Mouse (Mus musculus) embryonic facial prominence, embryonic 12.5 days (tissue): ENCODE results near the gene Cnnm3. TPM values are rescaled to one million over a fixed set of nuclear protein-coding genes. Genes with fewer than 3 reads are reported as not detected.
"Not testable (repeated sequence)": the region's sequence is repeated elsewhere in the genome, so short reads cannot be mapped to it uniquely, and the experiment has no call there.

ENCODE experiments used
- ATAC-seq: fragments of 200-750 bp; cut with Nextera tagmentation; 2 replicates; pipeline ENCODE4 v1.8.0; 2017; ENCODE audit not compliant: insufficient number of reproducible peaks, insufficient read depth, low FRiP score, low TSS enrichment
- H3K27ac ChIP-seq: fragments of 300-500 bp; sonication (generic); 2 replicates; pipeline ENCODE4 v1.5.1; 2016; ENCODE audit warnings: mild to moderate bottlenecking
- H3K27me3 ChIP-seq: fragments of 300-500 bp; sonication (generic); 2 replicates; pipeline ENCODE4 v1.6.1; 2016; ENCODE audit warnings: mild to moderate bottlenecking, moderate library complexity
- H3K36me3 ChIP-seq: fragments of 300-500 bp; sonication (generic); 2 replicates; pipeline ENCODE4 v1.6.1; 2016; ENCODE audit warnings: mild to moderate bottlenecking
- H3K4me1 ChIP-seq: fragments of 300-500 bp; sonication (generic); 2 replicates; pipeline ENCODE4 v1.6.1; 2016
- H3K4me2 ChIP-seq: fragments of 300-500 bp; sonication (generic); replicated peaks from 2 replicates; pipeline ENCODE4 v1.6.1; 2016; ENCODE audit warnings: mild to moderate bottlenecking, moderate library complexity
- H3K4me3 ChIP-seq: fragments of 300-500 bp; sonication (generic); 2 replicates; pipeline ENCODE4 v1.5.1; 2016; ENCODE audit warnings: mild to moderate bottlenecking
- H3K9ac ChIP-seq: fragments of 300-500 bp; sonication (generic); 2 replicates; pipeline ENCODE4 v1.6.1; 2016; ENCODE audit warnings: mild to moderate bottlenecking, moderate library complexity
- H3K9me3 ChIP-seq: fragments of 300-500 bp; sonication (generic); 2 replicates; pipeline ENCODE4 v1.6.1; 2016; ENCODE audit warnings: mild to moderate bottlenecking, moderate library complexity
- whole genome bisulfite sequencing: fragments of 180-500 bp; shearing (Covaris S2); methylation state at CpG from one replicate; pipeline ENCODE4 v1.1.7; 2016; 5-methylcytosine and 5-hydroxymethylcytosine counted together
- polyA plus RNA-seq: library from polyadenylated mRNA; unstranded; fragments of >200 nt; fragmentation: Nextera tagmentation; extraction: Ambion mirVana; gene quantifications from 2 replicates; pipeline ENCODE4 v1.2.1, GENCODE M21; 2016

Cnnm3 gene
- polyA plus RNA-seq, 1 experiment from 2014 or later = 4.3 TPM

- Histone ChIP-seq H3K9me3 (no peaks in the 10 kb centered on the region), H3K27ac (no peak overlapping the region), H3K9ac (no peak overlapping the region), H3K4me3 (no peak overlapping the region), H3K36me3 (peaks cover 30% of the 10 kb centered on the region), H3K4me1 (0 out of 2 replicates have a peak, but pooled peaks cover 3% of the 10 kb centered on the region), H3K27me3 (no peaks in the 10 kb centered on the region), H3K4me2 (no peak overlapping the region)
- ATAC-seq = no peak
- 71% methylated on average over 4 of the region's 4 CpGs for WGBS
Observed at GRCm38 (mm10) chr1:36529274-36529673, 17.6 kb downstream of the Cnnm3 start.

GRCm38 (mm10) chr1:36529875-36530274 lies 18.2 kb downstream of the Cnnm3 start:
- Histone ChIP-seq H3K4me2 (no peak overlapping the region), H3K36me3 (peaks cover 24% of the 10 kb centered on the region), H3K9me3 (no peaks in the 10 kb centered on the region), H3K9ac (no peak overlapping the region), H3K27ac (no peak overlapping the region), H3K27me3 (no peaks in the 10 kb centered on the region), H3K4me1 (0 out of 2 replicates have a peak, but pooled peaks cover 3% of the 10 kb centered on the region), H3K4me3 (no peak overlapping the region)
- 93% methylated on average over 4 of the region's 4 CpGs for WGBS
- ATAC-seq = no peak

- WGBS = 70% methylated on average over 8 of the region's 8 CpGs
- Histone ChIP-seq H3K36me3 (peaks cover 18% of the 10 kb centered on the region), H3K9ac (no peak overlapping the region)
Observed at GRCm38 (mm10) chr1:36530485-36530884, 18.8 kb downstream of the Cnnm3 start.

GRCm38 (mm10) chr1:36530962-36531361 lies 19.3 kb downstream of the Cnnm3 start:
- H3K9me3 ChIP-seq = no peaks in the 10 kb centered on the region
- ATAC-seq = no peak
- peaks cover 13% of the 10 kb centered on the region for H3K36me3 ChIP-seq
- no peak overlapping the region for H3K27ac ChIP-seq
- H3K4me3 ChIP-seq = no peak overlapping the region
- H3K4me2 ChIP-seq = no peak overlapping the region
- 92% methylated on average over 7 of the region's 7 CpGs for WGBS
- H3K27me3 ChIP-seq = no peaks in the 10 kb centered on the region
- no peak overlapping the region for H3K9ac ChIP-seq
- 0 out of 2 replicates have a peak, but pooled peaks cover 3% of the 10 kb centered on the region for H3K4me1 ChIP-seq

More at GRCm38 (mm10) chr1:36530485-36530884, 18.8 kb downstream of the Cnnm3 start:
- H3K27me3 ChIP-seq = no peaks in the 10 kb centered on the region
- no peak overlapping the region for H3K27ac ChIP-seq
- H3K4me1 ChIP-seq = 0 out of 2 replicates have a peak, but pooled peaks cover 3% of the 10 kb centered on the region
- no peak for ATAC-seq
- no peak overlapping the region for H3K4me2 ChIP-seq
- no peak overlapping the region for H3K4me3 ChIP-seq
- H3K9me3 ChIP-seq = no peaks in the 10 kb centered on the region

- no peak; the same call in 1 of the 2 replicates for ATAC-seq
- Histone ChIP-seq H3K27me3 (no peaks in the 10 kb centered on the region), H3K9ac (no peak overlapping the region), H3K4me1 (0 out of 2 replicates have a peak, but pooled peaks cover 3% of the 10 kb centered on the region), H3K4me3 (no peak overlapping the region), H3K27ac (no peak overlapping the region), H3K9me3 (no peaks in the 10 kb centered on the region), H3K36me3 (peaks cover 14% of the 10 kb centered on the region), H3K4me2 (no peak overlapping the region)
- 90% methylated on average over 12 of the region's 12 CpGs for WGBS
Observed at GRCm38 (mm10) chr1:36531461-36531860, 19.8 kb downstream of the Cnnm3 start.

GRCm38 (mm10) chr1:36533546-36533945 lies 21.9 kb downstream of the Cnnm3 start:
- no peaks in the 10 kb centered on the region for H3K9me3 ChIP-seq

GRCm38 (mm10) chr1:36534595-36535058 lies 23.0 kb downstream of the Cnnm3 start:
- no peak overlapping the region for H3K9ac ChIP-seq
- no peak overlapping the region for H3K4me3 ChIP-seq
- H3K27ac ChIP-seq = no peak overlapping the region
- no peaks in the 10 kb centered on the region for H3K9me3 ChIP-seq
- H3K27me3 ChIP-seq = no peaks in the 10 kb centered on the region
- ATAC-seq = no peak
- 85% methylated on average over 6 of the region's 6 CpGs for WGBS
- H3K4me2 ChIP-seq = no peak overlapping the region
- 0 out of 2 replicates have a peak, but pooled peaks cover 3% of the 10 kb centered on the region for H3K4me1 ChIP-seq
- H3K36me3 ChIP-seq = peaks cover 21% of the 10 kb centered on the region

More at GRCm38 (mm10) chr1:36533546-36533945, 21.9 kb downstream of the Cnnm3 start:
- WGBS = 82% methylated on average over 6 of the region's 6 CpGs
- peak overlapping the region; percentile 18; the same call in 1 of the 2 replicates for H3K27ac ChIP-seq
- H3K4me2 ChIP-seq = no peak overlapping the region
- no peaks in the 10 kb centered on the region for H3K27me3 ChIP-seq
- no peak overlapping the region for H3K4me3 ChIP-seq
- no peak overlapping the region for H3K9ac ChIP-seq
- ATAC-seq = 0 out of 2 replicates have a peak, but pooled peaks have one; percentile 43
- H3K4me1 ChIP-seq = 0 out of 2 replicates have a peak, but pooled peaks cover 3% of the 10 kb centered on the region
- H3K36me3 ChIP-seq = peaks cover 12% of the 10 kb centered on the region

- 0 out of 2 replicates have a peak, but pooled peaks cover 3% of the 10 kb centered on the region for H3K4me1 ChIP-seq
- no peak overlapping the region for H3K27ac ChIP-seq
- no peak overlapping the region for H3K4me3 ChIP-seq
- H3K9ac ChIP-seq = no peak overlapping the region
- no peak overlapping the region for H3K4me2 ChIP-seq
- H3K9me3 ChIP-seq = no peaks in the 10 kb centered on the region
- no peak for ATAC-seq
- peaks cover 32% of the 10 kb centered on the region for H3K36me3 ChIP-seq
- no peaks in the 10 kb centered on the region for H3K27me3 ChIP-seq
- 83% methylated on average over 11 of the region's 11 CpGs for WGBS
Observed at GRCm38 (mm10) chr1:36535477-36536396, 24.1 kb downstream of the Cnnm3 start.

- no peaks in the 10 kb centered on the region for H3K27me3 ChIP-seq
- H3K4me3 ChIP-seq = no peak overlapping the region
- no peak overlapping the region for H3K27ac ChIP-seq
- no peak overlapping the region for H3K4me2 ChIP-seq
- no peak for ATAC-seq
- no peaks in the 10 kb centered on the region for H3K9me3 ChIP-seq
- no peak overlapping the region for H3K9ac ChIP-seq
- H3K36me3 ChIP-seq = peaks cover 31% of the 10 kb centered on the region
- 0 out of 2 replicates have a peak, but pooled peaks cover 3% of the 10 kb centered on the region for H3K4me1 ChIP-seq
- WGBS = 58% methylated on average over 8 of the region's 8 CpGs
Observed at GRCm38 (mm10) chr1:36536397-36536728, 24.7 kb downstream of the Cnnm3 start.

- H3K4me2 ChIP-seq = not testable (repeated sequence)
Observed at GRCm38 (mm10) chr1:36536783-36537182, 25.1 kb downstream of the Cnnm3 start, which contains the start of gene Ankrd23. Gene Ankrd23, minus strand, starts transcription at chr1:36536883.

GRCm38 (mm10) chr1:36538727-36539126 lies 27.1 kb downstream of the Cnnm3 start:
- no peak overlapping the region for H3K9ac ChIP-seq
- H3K27ac ChIP-seq = no peak overlapping the region
- ATAC-seq = no peak
- 85% methylated on average over 4 of the region's 4 CpGs for WGBS
- 0 out of 2 replicates have a peak, but pooled peaks cover 2% of the 10 kb centered on the region for H3K4me1 ChIP-seq
- H3K4me2 ChIP-seq = no peak overlapping the region
- H3K27me3 ChIP-seq = no peaks in the 10 kb centered on the region
- H3K4me3 ChIP-seq = no peak overlapping the region
- H3K9me3 ChIP-seq = no peaks in the 10 kb centered on the region
- peaks cover 39% of the 10 kb centered on the region for H3K36me3 ChIP-seq

More at GRCm38 (mm10) chr1:36536783-36537182, 25.1 kb downstream of the Cnnm3 start, which contains the start of gene Ankrd23:
- not testable (repeated sequence) for H3K4me1 ChIP-seq, H3K9me3 ChIP-seq, H3K27ac ChIP-seq, H3K4me3 ChIP-seq, ATAC-seq, H3K9ac ChIP-seq, H3K27me3 ChIP-seq
- peaks cover 35% of the 10 kb centered on the region for H3K36me3 ChIP-seq
- 94% methylated on average over 9 of the region's 9 CpGs for WGBS
